Mouse (Mus musculus): ENCODE results near the gene Ppt2.
A peak's percentile ranks its signal among the peaks of the same experiment; 100 is the strongest.

Ppt2 gene

GRCm38 (mm10) chr17:34587423-34587811 lies 40.9 kb downstream of the Ppt2 start:
- DNase-seq (ENCODE audit: low spot score): peak; percentile 95

GRCm38 (mm10) chr17:34586796-34587422 lies 41.4 kb downstream of the Ppt2 start:
- DNase-seq (ENCODE audit: low spot score): peak; percentile 96

GRCm38 (mm10) chr17:34585877-34586771 lies 42.2 kb downstream of the Ppt2 start:
- peak; percentile 72 for DNase-seq (ENCODE audit: low spot score)

- DNase-seq (ENCODE audit: low spot score): no peak
These were observed 43.2 kb downstream of the Ppt2 start for GRCm38 (mm10) chr17:34585121-34585520.

GRCm38 (mm10) chr17:34583819-34584218 lies 44.5 kb downstream of the Ppt2 start:
- no peak for DNase-seq (ENCODE audit: low spot score)

- no peak for DNase-seq (ENCODE audit: low spot score)
These were observed 44.9 kb downstream of the Ppt2 start for GRCm38 (mm10) chr17:34583397-34583796.

- DNase-seq (ENCODE audit: low spot score): no peak
These were observed 45.8 kb downstream of the Ppt2 start for GRCm38 (mm10) chr17:34582528-34582927.

GRCm38 (mm10) chr17:34578070-34578469 lies 50.2 kb downstream of the Ppt2 start:
- no peak for DNase-seq (ENCODE audit: low spot score)

GRCm38 (mm10) chr17:34576577-34576976 lies 51.7 kb downstream of the Ppt2 start:
- DNase-seq (ENCODE audit: low spot score): no peak

- DNase-seq (ENCODE audit: low spot score): no peak
These were observed 55.9 kb downstream of the Ppt2 start for GRCm38 (mm10) chr17:34572361-34572760.

- no peak for DNase-seq (ENCODE audit: low spot score)
These were observed 56.4 kb downstream of the Ppt2 start for GRCm38 (mm10) chr17:34571875-34572274.

- DNase-seq (ENCODE audit: low spot score): no peak
These were observed 58.4 kb downstream of the Ppt2 start for GRCm38 (mm10) chr17:34569919-34570318.

- DNase-seq (ENCODE audit: low spot score): no peak
These were observed 59.9 kb downstream of the Ppt2 start for GRCm38 (mm10) chr17:34568421-34568820.

- no peak for DNase-seq (ENCODE audit: low spot score)
These were observed 61.0 kb downstream of the Ppt2 start for GRCm38 (mm10) chr17:34567311-34567710.
